Mouse (Mus musculus): ENCODE measurements around the gene Dgki. TPM values are rescaled to one million over a fixed set of nuclear protein-coding genes. Genes with fewer than 3 reads are reported as not detected.

Gene Dgki
- total RNA-seq, 2 experiments from 2014 or later, result 1.4 TPM; not detected in 1

- no peak for ATAC-seq (replicated peaks; ENCODE audit: low FRiP score, poor library complexity, severe bottlenecking)
Observed at GRCm38 (mm10) chr6:36835351-36835750, 464.6 kb downstream of the Dgki start.

- no peak for ATAC-seq (replicated peaks; ENCODE audit: low FRiP score, poor library complexity, severe bottlenecking)
Observed at GRCm38 (mm10) chr6:36834695-36835265, 465.2 kb downstream of the Dgki start.

GRCm38 (mm10) chr6:36832681-36833080 is 467.3 kb downstream of the Dgki start:
- ATAC-seq (replicated peaks; ENCODE audit: low FRiP score, poor library complexity, severe bottlenecking), result no peak

- ATAC-seq (replicated peaks; ENCODE audit: low FRiP score, poor library complexity, severe bottlenecking), result no peak
Observed at GRCm38 (mm10) chr6:36832207-36832606, 467.8 kb downstream of the Dgki start.

- no peak for ATAC-seq (replicated peaks; ENCODE audit: low FRiP score, poor library complexity, severe bottlenecking)
Observed at GRCm38 (mm10) chr6:36830371-36830925, 469.5 kb downstream of the Dgki start.

- no peak for ATAC-seq (replicated peaks; ENCODE audit: low FRiP score, poor library complexity, severe bottlenecking)
Observed at GRCm38 (mm10) chr6:36819784-36820050, 480.3 kb downstream of the Dgki start.

- no peak for ATAC-seq (replicated peaks; ENCODE audit: low FRiP score, poor library complexity, severe bottlenecking)
Observed at GRCm38 (mm10) chr6:36819019-36819783, 480.8 kb downstream of the Dgki start.

- ATAC-seq (replicated peaks; ENCODE audit: low FRiP score, poor library complexity, severe bottlenecking), result no peak
Observed at GRCm38 (mm10) chr6:36818281-36819018, 481.5 kb downstream of the Dgki start.

- ATAC-seq (replicated peaks; ENCODE audit: low FRiP score, poor library complexity, severe bottlenecking), result no peak
Observed at GRCm38 (mm10) chr6:36816666-36817065, 483.3 kb downstream of the Dgki start.

- ATAC-seq (replicated peaks; ENCODE audit: low FRiP score, poor library complexity, severe bottlenecking), result no peak
Observed at GRCm38 (mm10) chr6:36815992-36816391, 484.0 kb downstream of the Dgki start.

GRCm38 (mm10) chr6:36812666-36813515 is 487.1 kb downstream of the Dgki start:
- no peak for ATAC-seq (replicated peaks; ENCODE audit: low FRiP score, poor library complexity, severe bottlenecking)

GRCm38 (mm10) chr6:36810448-36810847 is 489.5 kb downstream of the Dgki start:
- no peak for ATAC-seq (replicated peaks; ENCODE audit: low FRiP score, poor library complexity, severe bottlenecking)

GRCm38 (mm10) chr6:36809747-36810285 is 490.2 kb downstream of the Dgki start, which contains the start of gene Ptn:
TSS of gene Ptn (minus strand) at chr6:36810220.
- ATAC-seq (replicated peaks; ENCODE audit: low FRiP score, poor library complexity, severe bottlenecking), result no peak

- no peak for ATAC-seq (replicated peaks; ENCODE audit: low FRiP score, poor library complexity, severe bottlenecking)
Observed at GRCm38 (mm10) chr6:36809311-36809726, 490.7 kb downstream of the Dgki start.

GRCm38 (mm10) chr6:36808306-36809058 is 491.5 kb downstream of the Dgki start:
- ATAC-seq (replicated peaks; ENCODE audit: low FRiP score, poor library complexity, severe bottlenecking), result no peak

- ATAC-seq (replicated peaks; ENCODE audit: low FRiP score, poor library complexity, severe bottlenecking), result no peak
Observed at GRCm38 (mm10) chr6:36806906-36807305, 493.1 kb downstream of the Dgki start.

GRCm38 (mm10) chr6:36800309-36800946 is 499.6 kb downstream of the Dgki start:
- ATAC-seq (replicated peaks; ENCODE audit: low FRiP score, poor library complexity, severe bottlenecking), result no peak

GRCm38 (mm10) chr6:36797066-36797655 is 502.8 kb downstream of the Dgki start:
- no peak for ATAC-seq (replicated peaks; ENCODE audit: low FRiP score, poor library complexity, severe bottlenecking)

Data from erythroid progenitor cell, adult 5-6 weeks (primary cell).